In the genomic region with DNA sequence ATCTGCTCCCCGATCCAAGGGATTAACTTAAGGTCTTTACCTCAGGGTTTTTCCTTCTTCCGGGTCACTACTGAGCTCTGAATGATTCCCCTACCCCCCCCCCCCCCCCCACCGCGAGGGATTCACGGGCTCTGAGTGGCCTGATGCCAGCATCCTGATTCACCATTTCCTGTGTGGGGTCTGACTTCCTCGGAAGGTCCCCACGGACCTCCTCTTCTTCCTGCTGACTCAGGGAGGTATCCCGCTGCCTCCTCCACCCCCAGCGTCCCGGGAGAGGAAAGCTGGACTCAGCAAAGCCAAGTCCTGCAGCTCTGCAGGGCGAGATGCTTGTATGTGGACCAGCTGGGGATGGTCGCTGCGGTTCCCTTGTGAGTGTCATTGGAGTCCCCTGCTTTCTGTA, we compare ENCODE assay signal across 12 mouse cellular contexts.
DNase-seq lines count a peak whose midpoint lies in the region; ATAC-seq and TF ChIP-seq lines count a peak whose summit lies in the region.
"Had no signal": no experiment of that assay in that cellular context is flagged by ENCODE, and none has a peak within 500 bp of the region (broad histone marks: within the 10 kb centered on the region; RNA-seq: fewer than 3 reads in every experiment).

No protein-coding gene starts in this region.

- no peaks in the 10 kb centered on the region for H3K36me3 ChIP-seq in heart, embryonic 16.5 days (ENCODE audit: control insufficient read depth, insufficient read depth)
- no peaks in the 10 kb centered on the region for H3K36me3 ChIP-seq in liver, embryonic 11.5 days (ENCODE audit: control insufficient read depth, insufficient read depth, low read length)
- H3K36me3 ChIP-seq in hindbrain, embryonic 10.5 days, result no peaks in the 10 kb centered on the region
- H3K36me3 ChIP-seq in thymus, adult 2 months (ENCODE audit: control insufficient read depth, insufficient read depth, low read length), result no peaks in the 10 kb centered on the region
- H3K36me3 ChIP-seq: limb, embryonic 12.5 days; midbrain, embryonic 10.5 days had no signal

- peaks cover 2% of the 10 kb centered on the region; the same call in 1 of the 2 replicates for H3K4me1 ChIP-seq in heart, embryonic 16.5 days (ENCODE audit: control insufficient read depth, insufficient read depth, low read length)
- no peaks in the 10 kb centered on the region for H3K4me1 ChIP-seq in liver, embryonic 11.5 days (replicated peaks; ENCODE audit: control insufficient read depth, insufficient read depth, low read length)
- peaks cover 10% of the 10 kb centered on the region for H3K4me1 ChIP-seq in hindbrain, embryonic 10.5 days (replicated peaks)
- H3K4me1 ChIP-seq in thymus, adult 2 months (replicated peaks; ENCODE audit: control insufficient read depth, insufficient read depth, low read length), result peaks cover under 1% of the 10 kb centered on the region
- H3K4me1 ChIP-seq: limb, embryonic 12.5 days had no signal

- peak; percentile 41; the same call in 1 of the 2 replicates for ATAC-seq in heart, embryonic 16.5 days (replicated peaks; ENCODE audit: extremely low read depth, insufficient read depth, low FRiP score)
- ATAC-seq in liver, embryonic 11.5 days (replicated peaks; ENCODE audit: low FRiP score), result 0 out of 2 replicates have a peak, but pooled peaks have one; percentile 4
- ATAC-seq: CD4-positive, CD25-positive, alpha-beta regulatory T cell, adult 4 months; hindbrain, postnatal 0 days had no signal

- no peaks in the 10 kb centered on the region for H3K27me3 ChIP-seq in heart, embryonic 16.5 days (ENCODE audit: control insufficient read depth, insufficient read depth, low read length)
- H3K27me3 ChIP-seq in liver, embryonic 11.5 days (replicated peaks; ENCODE audit: control insufficient read depth, insufficient read depth, low read length), result no peaks in the 10 kb centered on the region
- H3K27me3 ChIP-seq in hindbrain, embryonic 10.5 days (ENCODE audit: insufficient read depth, poor library complexity, severe bottlenecking), result no peaks in the 10 kb centered on the region
- H3K27me3 ChIP-seq in thymus, adult 2 months (ENCODE audit: control insufficient read depth, insufficient read depth, low read length), result no peaks in the 10 kb centered on the region
- H3K27me3 ChIP-seq: limb, embryonic 12.5 days had no signal

- no peak overlapping the region for H3K4me2 ChIP-seq in heart, embryonic 16.5 days (ENCODE audit: low read depth, low read length)
- no peak overlapping the region for H3K4me2 ChIP-seq in liver, embryonic 11.5 days
- H3K4me2 ChIP-seq: limb, embryonic 12.5 days had no signal

- TF ChIP-seq CTCF in thymus, adult 2 months (IDR thresholded peaks at IDR 0.05; ENCODE audit: borderline replicate concordance, control insufficient read depth, extremely low read depth, insufficient read depth, low read length, poor library complexity), result no peak

- no peaks in the 10 kb centered on the region for H3K9me3 ChIP-seq in heart, embryonic 16.5 days (replicated peaks; ENCODE audit: control insufficient read depth, low read length)
- no peaks in the 10 kb centered on the region for H3K9me3 ChIP-seq in liver, embryonic 11.5 days (ENCODE audit: control insufficient read depth, low read length)
- H3K9me3 ChIP-seq in hindbrain, embryonic 10.5 days, result 0 out of 2 replicates have a peak, but pooled peaks cover 2% of the 10 kb centered on the region
- H3K9me3 ChIP-seq: limb, embryonic 12.5 days; midbrain, embryonic 10.5 days had no signal

- no peak for TF ChIP-seq POLR2A in thymus, adult 2 months (IDR thresholded peaks at IDR 0.05; ENCODE audit: control insufficient read depth, extremely low read depth, insufficient read depth, low read length, poor library complexity)

- H3K9ac ChIP-seq in heart, embryonic 16.5 days (ENCODE audit: low read length), result no peak overlapping the region
- H3K9ac ChIP-seq in liver, embryonic 11.5 days (ENCODE audit: low read depth, low read length), result no peak overlapping the region
- H3K9ac ChIP-seq: limb, embryonic 12.5 days had no signal

- 0 out of 2 replicates have a peak overlapping the region, but pooled peaks have one; percentile 5 for H3K27ac ChIP-seq in heart, embryonic 16.5 days (ENCODE audit: low read length)
- H3K27ac ChIP-seq in liver, embryonic 11.5 days (ENCODE audit: low read depth, low read length), result no peak overlapping the region
- no peak overlapping the region for H3K27ac ChIP-seq in hindbrain, embryonic 10.5 days
- no peak overlapping the region for H3K27ac ChIP-seq in thymus, adult 2 months (ENCODE audit: control insufficient read depth, insufficient read depth, low read length)
- H3K27ac ChIP-seq: hindbrain, postnatal 0 days; limb, embryonic 12.5 days; midbrain, embryonic 10.5 days had no signal

- WGBS in heart, embryonic 16.5 days, result 49% methylated on average over 13 of the region's 13 CpGs
- WGBS in liver, embryonic 11.5 days, result 56% methylated on average over 13 of the region's 13 CpGs
- WGBS in hindbrain, embryonic 10.5 days, result 74% methylated on average over 13 of the region's 13 CpGs
- 73% methylated on average over 13 of the region's 13 CpGs for WGBS in thymus, adult 2 months

- intact Hi-C loops in gastrocnemius, postnatal 14 days (cut with DNase I; ENCODE audit: low total_unique reads), result no loop called here

- peak; percentile 51 for DNase-seq in gastrocnemius, postnatal 14 days
- no peak for DNase-seq in gastrocnemius, adult 8-10 months (ENCODE audit: low spot score in 2 of 2)
- DNase-seq in 416B (ENCODE audit: low read depth), result peak; percentile 70
- no peak for DNase-seq in liver, embryonic 11.5 days (ENCODE audit: low spot score)
- DNase-seq in embryo, embryonic 11 days, result no peak
- no peak for DNase-seq in hindbrain, embryonic 10.5 days (ENCODE audit: low spot score)
- DNase-seq in thymus, adult 2 months, result no peak

- no peak overlapping the region for H3K4me3 ChIP-seq in heart, embryonic 16.5 days (ENCODE audit: low read length)
- no peak overlapping the region for H3K4me3 ChIP-seq in liver, embryonic 11.5 days (ENCODE audit: low read depth, low read length)
- H3K4me3 ChIP-seq in hindbrain, embryonic 10.5 days, result no peak overlapping the region
- no peak overlapping the region for H3K4me3 ChIP-seq in thymus, adult 2 months (ENCODE audit: control insufficient read depth, insufficient read depth, low read length)
- H3K4me3 ChIP-seq: limb, embryonic 12.5 days; midbrain, embryonic 10.5 days had no signal

Comparison
In these comparisons a context has a peak if more than half of its experiments do, and no peak if none do; other contexts are left out.
1. DNase-seq: peak in gastrocnemius, postnatal 14 days (single experiment) and 416B (single experiment); none in gastrocnemius, adult 8-10 months (0 of 2), liver, embryonic 11.5 days (single experiment), embryo, embryonic 11 days (single experiment), hindbrain, embryonic 10.5 days (single experiment) and thymus, adult 2 months (single experiment).